Mouse (Mus musculus): ENCODE measurements around the gene Lyrm2.

The Lyrm2 gene

DNA sequence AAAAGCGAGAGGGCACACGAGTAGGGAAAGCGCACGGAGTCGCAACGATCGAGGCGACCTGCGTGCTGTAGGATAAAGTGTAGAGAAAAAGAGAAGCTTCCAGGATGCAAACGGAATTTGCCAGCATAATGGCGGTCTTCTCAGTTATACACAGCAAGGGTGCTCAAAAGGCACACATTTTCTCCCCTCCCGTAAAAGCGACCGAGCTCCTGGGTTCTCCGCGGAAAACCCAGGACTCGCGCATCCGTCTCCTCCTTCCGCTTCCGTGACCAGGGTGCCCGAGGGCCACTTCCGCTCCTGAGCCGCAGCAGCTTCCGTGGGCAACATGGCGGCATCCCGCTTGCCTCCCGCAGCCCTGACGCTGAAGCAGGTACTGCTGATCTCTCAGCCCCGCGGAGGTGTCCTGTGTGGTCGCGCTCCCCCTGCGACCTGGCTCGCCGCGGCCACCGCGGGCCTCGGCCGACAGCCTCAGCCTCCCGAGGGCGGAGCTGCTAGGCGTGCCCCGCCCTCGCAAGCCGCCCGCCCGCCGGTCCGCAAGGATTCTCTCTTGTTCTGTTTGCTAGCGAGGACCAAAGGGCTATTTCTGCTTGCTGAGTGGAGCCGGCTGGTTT lies at the start of gene Lyrm2:
TSS of gene Lyrm2 (plus strand) at position 288 of the 611 bp plus-strand sequence.
- peak; percentile 78 for DNase-seq

DNA sequence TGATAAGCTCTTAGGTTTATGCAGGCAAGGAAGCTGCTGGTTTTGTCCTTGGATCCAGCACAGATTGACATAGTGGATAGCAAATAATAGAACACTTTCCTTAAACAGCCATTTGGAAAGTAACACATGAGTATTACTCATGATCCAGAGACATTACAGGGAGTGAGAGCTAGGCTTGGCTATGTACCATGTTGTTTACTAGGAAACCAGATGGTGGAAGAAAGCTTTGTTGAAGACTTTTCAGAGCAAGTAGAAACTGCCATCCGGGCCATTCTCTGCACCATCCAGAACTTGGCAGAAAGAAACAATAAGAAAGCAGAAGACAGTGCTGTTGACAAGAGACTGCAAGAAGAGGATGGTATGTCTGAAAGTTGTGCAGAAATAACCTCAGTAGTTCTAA lies 49.3 kb upstream of the Lyrm2 start:
- no peak for DNase-seq

DNA sequence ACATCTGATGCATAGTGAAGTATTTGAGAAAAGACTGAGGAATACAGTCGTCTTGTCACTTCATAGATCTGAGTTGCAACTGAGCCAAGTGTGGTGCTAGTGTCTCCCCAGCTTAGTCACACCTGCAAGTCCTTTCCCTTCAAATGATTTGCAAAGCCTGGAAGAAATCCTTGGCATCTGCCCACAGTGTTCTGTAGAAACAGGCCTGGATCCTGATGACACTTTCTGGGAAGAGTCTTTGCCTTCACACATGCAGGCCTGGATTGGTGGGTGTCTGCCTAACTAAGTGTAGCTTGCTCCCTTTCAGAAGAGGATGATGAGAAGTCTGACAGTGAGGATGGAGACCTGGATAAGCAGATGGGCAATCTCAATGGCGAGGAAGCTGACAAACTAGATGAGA lies 42.6 kb upstream of the Lyrm2 start:
- no peak for DNase-seq

DNA sequence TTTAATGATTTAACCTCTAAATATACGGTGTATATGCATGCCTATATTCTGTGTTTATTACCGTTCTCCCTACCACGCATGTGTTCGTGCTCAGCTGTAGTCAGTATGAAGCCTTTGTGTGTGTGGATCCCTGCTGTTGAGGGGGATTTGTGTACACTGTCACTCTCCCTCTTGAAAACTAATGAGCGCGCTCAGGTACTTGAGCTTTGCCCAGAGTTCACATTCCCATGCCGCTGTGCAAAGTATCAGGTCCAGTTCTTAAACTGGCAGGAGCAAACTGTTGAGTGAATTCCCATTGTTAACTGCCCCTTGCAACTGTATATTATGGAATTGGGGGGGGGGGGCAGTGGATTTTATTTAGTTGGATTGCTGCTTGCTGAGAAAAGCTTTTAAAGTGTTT lies 32.6 kb upstream of the Lyrm2 start:
- DNase-seq = no peak

DNA sequence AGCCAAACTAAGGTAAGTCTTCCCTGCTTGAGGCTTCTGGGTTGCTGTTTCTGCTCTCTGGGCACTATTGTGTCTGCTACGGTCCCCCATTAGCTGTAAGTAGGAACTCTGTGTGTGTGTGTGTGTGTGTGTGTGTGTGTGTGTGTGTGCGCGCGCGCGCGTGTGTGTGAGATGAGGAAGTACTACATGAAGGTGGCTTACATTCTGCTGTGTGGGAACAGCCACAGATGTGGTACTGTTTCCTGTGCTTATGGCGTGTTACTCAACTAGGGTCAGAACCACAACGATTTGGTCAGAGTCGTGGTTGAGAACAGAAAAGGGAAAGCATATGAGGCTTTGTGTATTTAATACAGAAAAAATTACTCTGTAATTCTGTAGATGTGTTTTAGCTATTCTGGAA lies 32.0 kb upstream of the Lyrm2 start:
- peak; percentile 1 for DNase-seq

DNA sequence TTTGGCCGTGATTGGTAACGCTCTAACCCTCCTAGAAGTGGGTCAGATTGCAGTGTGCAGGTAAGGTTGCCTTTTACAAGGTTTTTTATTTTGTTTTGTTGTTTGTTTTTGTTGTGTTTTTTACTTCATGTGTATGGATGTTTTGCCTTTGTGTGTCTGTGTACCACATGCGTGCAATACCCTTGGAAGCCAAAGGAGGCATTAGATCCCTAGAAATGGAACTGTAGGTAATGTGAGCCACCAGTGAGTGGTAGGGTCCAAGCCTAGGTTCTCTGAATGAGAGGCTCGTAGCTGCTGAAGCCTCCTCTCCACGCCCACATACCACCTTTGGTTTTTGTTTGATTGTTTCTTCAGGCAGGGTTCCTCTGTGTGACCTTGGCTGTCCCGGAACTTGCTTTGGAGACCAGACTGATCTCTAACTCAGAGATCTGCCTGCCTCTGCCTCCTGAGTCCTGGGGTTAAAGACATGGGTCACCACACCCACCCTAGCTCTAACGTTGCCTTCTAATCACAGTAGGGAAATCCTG lies 29.7 kb upstream of the Lyrm2 start:
- no peak for DNase-seq

DNA sequence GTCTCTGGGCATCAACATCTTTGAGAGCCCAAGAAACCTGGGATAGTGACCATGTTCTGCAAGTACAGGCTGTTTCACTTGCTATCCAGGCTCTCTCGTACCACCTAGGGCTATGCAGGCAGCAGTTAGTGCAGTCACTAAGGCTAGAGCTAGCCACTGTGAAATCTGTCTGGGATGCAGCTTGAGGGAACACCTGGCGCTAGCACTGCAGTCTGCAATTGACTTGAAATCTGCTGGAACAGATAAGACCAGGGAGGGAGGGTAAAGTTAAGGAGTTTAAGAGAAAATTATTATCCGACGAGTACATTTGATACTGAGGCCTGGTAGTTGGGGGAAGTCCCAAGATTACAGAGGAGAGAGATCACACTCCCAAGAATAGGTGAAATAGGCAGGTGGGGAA lies 20.1 kb upstream of the Lyrm2 start:
- DNase-seq = no peak

DNA sequence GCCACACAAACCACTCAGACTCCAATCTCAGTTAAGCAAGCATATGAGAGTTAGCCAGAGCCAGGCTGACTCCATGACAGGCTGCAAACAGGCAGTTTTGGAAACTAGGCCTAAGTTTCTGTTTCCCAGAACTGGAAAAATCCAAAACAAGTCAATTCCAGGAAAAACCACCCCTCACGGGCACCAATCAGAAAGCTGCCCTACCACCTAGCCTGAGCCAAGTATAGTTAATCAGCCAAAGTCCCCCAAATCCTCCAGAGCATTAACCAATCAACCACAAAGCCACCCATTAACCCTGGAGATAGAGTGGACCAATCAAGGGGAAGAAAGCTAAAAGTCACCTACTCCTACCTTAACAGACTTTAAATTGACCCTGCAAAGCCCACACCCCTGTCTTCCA lies 12.9 kb upstream of the Lyrm2 start:
- DNase-seq = no peak

DNA sequence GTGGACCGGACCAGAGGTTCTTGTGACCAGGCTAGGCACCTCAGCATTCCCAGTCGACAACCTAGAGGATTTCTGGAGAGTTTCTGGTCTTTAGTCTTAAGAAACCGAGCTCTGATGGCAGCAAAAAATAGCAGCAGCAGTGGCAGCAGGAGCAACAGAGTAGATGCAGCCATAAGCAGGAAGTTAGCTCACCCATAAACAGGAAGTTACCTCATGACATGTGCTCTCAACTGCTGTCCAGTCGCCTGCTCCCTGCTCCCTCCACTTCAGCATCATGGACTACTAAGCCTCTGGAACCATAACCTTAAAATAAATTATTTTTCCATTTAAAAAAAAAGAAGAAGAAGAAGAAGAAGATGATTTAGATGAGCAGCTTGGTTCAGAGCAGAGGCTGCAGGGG lies 11.0 kb upstream of the Lyrm2 start:
- no peak for DNase-seq

DNA sequence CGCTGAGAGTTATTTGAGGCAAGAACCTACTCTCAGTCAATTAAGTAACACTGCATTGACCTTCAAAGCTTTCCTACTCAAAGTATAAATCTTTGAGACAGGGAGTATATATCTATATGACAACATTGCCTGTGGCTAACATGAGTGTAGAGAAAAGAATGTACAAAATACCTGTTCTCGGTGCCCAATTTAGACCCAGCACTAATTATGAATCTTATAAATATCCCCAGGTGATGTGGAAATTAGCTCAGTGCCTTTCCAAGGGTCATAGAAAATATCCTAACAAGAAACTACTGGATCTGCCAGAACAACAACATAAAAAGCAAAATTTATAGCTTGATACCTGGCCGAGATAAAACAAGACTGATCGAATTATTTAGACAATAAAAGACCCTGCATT lies 1.1 kb upstream of the Lyrm2 start:
- no peak for DNase-seq

DNA sequence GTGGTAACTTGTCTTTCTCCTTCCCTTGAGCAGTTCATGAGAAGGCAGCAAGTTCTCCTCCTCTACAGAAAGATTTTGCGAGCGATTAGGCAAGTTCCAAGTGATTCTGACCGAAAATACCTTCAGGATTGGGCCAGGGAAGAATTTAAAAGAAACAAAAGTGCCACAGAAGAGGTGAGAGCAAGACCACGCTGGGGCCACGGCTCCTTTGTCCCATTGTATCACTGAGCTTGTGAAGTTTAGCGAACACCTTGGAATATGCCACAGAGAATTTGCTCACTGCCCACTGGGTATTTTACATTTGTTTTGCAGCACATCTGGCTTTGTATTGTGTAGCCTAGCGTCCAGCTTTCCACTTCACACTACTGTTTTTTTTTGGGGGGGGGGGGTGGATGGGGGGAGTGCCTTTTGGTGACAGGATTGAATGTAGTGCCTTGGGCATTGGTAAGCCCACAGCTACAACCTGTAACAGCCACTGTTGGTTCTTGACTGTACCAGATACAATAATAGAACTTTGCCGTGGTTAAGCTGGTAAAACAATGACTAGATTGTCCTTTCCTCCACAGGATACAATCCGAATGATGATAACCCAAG lies 621 bp downstream of the Lyrm2 start:
- DNase-seq = no peak

DNA sequence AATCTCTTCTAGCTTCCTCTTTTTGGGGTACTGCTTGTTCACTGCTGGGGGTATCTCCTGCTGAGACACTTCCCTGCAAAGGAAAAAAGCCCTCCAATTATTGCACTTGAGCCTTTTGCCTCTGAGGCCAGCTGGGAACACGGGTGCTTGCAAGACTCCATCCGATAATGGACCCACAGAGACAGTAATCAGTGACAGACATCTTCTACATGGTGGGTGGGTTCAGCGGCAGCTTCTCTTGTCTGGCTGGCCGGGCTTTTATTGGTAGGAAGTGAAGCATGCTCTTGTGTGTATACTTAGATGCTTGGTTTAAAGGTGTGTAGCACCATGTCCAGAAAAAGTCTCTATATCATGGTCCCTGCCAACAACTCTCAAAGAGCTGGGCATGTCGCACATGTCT lies 17.4 kb downstream of the Lyrm2 start:
- DNase-seq = no peak

DNA sequence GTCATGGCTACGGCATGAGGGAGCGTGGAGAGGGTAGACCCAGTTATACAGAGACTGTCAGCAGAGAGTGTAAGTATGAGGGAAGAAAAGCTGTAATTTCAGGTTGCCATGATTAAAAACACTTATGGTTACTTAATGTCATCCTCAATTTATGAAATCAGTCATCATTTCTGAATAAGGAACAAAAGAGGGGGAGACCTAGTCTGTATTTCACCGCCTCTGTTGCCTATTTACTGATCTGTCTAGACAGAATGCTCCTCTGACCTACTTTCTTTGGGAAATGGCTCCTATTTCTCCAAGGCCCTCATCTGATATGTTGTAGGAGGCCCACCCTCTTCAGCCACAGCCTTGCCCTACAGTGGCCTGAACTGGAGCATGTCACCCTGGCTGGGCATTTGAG lies 20.6 kb downstream of the Lyrm2 start:
- DNase-seq = no peak

DNA sequence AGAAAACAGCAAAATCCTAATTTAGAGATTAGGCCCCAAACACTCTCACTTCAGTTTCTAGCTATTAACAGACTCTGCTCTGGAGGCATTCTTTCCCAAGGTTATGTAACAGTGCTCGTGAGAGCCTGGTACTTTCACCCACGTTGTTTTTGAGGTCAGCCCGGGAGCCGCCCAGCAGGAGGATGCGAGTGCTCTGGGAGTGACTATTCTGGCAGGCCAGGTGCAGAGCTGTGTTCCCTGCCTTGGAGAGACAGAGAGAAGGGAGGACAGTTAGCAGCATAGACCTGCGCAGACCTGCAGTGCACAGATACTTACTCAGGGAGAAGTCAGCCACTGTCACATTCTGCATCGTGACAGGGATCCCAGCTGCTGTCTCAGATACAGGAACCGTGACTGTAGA lies 24.2 kb downstream of the Lyrm2 start:
- no peak for DNase-seq

DNA sequence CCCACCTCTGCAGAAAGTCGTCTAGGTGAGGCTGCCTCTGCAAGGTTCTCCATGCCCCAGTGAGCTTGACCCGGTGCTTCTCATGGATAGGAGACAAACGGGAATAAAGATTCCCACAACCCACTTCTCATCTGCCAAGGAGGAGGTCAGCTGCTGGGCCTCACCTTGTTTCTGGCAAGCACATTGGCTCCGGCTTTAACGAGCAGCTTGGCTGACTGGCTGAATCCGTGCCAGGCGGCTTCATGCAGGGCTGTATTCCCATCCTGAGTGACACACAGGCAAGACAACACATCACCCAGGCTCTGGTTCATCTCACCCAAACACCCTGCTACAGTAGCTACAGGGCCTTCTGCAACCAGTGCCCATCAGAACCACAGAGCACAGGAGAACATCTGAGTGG lies 26.9 kb downstream of the Lyrm2 start:
- DNase-seq = no peak

DNA sequence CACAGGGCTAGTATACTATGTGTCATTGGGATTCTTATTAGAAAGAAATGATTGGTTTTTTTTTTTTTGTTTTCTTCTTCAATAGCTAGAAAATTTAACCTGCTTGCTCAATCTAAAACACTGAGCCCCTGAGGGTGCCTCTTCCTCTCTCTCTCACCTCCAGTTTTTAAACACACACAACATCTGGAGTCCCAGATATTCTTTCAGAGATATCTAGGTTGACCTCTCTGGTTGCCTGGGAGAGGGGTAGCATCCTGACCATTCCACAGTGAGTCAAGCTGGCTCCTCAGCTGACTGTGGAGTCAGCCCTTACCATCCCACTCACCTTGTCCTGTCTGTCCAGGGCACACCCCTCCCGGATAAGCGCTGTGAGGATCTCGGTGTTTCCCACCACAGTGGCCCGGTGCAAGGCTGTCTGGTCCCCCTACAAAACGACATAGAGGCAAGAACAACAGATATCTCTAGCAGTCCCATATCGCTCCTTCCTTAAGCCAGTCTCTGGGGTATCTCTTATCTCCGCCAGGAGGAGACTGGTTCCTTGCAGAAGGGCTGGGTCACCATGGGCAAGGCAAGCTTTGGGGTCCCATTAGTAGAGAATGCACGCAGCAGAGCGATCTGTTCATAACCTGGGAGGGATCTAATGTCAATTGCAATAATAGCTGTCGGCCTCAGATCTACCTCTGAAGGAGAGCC lies 28.5 kb downstream of the Lyrm2 start:
- DNase-seq = no peak

DNA sequence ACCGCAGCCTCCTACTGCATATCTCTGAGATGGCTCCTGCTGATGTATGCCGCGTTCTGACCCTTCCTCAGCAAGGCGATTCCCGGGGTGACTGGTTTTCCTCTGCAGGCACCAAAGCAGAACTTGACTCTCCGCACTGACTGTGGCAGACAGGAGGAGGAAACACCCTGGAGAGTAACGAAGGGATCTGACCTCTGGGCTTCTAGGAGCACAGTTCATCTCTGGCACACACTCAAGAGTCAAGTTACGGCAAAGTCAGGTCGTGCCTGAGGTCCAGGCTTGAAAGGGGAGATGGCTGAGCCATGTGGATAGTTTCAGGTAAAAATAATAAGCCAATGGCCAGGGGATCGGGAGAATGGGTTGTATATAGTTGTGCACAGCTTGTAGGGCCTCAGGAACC lies 29.3 kb downstream of the Lyrm2 start:
- DNase-seq = no peak

DNA sequence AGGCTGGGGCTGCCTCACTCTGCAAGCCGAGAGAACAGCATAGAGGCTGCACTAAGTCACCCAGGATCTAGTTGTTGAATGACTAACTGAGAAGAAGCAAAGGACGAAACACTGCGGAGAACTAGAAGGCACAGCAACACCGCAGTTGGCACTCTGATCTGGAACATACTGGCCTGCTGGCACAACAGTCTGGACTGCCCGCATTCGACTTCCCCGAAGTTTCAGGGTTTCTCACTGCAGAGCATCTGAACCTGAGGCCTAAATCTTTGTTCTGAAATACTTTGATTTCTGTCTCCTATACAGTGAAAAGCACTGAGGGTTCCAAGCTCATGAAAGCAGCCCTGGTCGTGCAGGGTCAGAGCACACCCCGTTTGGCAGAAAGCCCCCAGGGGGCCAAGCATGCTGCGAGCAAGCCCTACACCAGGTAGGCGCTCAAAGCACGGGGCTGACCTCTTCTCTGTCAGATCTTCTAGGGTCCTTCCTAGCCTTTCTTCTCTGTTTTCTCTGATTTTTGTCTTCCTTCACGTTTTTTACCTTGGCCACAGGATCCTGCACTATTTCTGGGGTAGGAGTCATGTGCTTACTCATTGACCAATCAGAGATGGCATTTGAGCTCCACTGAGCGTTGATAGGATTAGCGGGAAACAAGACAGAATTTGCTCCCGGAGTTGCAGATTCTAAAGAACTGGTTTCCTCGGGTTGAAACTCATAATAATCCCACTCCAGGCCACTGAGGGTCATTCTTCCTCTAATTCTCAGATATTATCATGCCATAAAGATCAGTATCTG lies 33.6 kb downstream of the Lyrm2 start:
- no peak for DNase-seq

DNA sequence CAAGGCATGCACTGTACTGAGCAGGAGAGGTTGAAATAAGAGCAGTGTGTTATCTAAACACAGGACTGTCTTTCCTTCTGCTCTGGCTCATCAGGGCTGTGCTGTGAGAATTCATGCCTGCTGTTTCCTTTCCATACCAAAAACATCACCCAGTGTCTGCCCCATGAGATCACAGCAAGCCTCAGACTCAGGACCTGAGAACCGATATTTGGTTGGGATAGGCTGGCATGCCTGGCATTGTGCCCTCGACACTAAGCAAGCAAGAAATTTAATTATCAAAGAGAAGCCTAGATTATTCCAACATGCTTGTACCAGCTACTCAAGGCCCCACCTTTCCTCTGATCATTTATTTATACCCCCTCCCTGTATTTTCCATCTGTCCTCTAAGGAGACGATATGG lies 34.5 kb downstream of the Lyrm2 start:
- DNase-seq = no peak

DNA sequence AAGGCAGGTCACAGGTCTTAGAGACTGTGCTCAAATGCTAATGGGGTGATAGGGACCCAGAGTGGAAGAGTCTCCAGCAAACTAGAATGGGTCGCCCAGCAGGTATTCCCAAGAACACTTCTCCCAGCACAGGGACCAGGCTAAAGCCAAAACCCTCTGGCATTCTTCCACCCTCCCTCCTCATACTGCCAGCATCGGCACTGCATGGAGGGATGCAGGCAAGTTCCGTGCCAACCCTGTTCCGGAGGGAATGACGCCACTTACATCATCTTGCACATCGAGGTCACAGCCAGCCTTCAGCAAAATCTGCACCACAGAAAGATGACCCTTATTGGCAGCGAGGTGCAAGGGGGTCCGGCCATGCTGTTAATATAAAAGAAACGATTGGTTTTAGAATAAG lies 36.0 kb downstream of the Lyrm2 start:
- no peak for DNase-seq

DNA sequence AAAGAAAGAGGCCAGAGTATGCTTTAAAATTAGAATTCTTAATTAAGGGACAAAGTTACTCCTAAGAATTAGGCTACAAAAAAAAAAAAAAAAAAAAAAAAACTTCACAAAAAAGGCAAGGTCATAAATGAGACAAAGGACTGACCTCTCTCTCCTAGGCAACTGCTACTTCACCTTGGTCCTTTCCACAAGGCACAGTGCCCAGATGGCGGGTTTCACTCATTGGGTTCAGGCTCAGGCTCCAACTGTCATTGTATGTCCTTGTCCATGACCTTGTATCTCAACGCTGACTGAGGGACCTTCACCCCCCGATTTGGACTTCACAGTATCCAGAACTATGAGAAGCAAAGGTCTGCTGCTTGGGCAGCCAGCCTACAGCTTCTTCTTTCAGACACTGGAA lies 38.3 kb downstream of the Lyrm2 start:
- DNase-seq = no peak

Measured in lung, postnatal 14 days (tissue).